Mouse (Mus musculus): ENCODE results near the gene Stmn1.

Gene Stmn1

GRCm38 (mm10) chr4:134517719-134518118, 49.6 kb downstream of the Stmn1 start:
- no peak for DNase-seq

GRCm38 (mm10) chr4:134518541-134518940, 50.4 kb downstream of the Stmn1 start:
- no peak for DNase-seq

- no peak for DNase-seq
Observed at GRCm38 (mm10) chr4:134519281-134519680, 51.2 kb downstream of the Stmn1 start.

All from heart, adult 11 months (tissue).